Mouse (Mus musculus) gastrocnemius, adult 18-20 months (tissue): ENCODE measurements around the gene Dnajc13. TPM values are rescaled to one million over a fixed set of nuclear protein-coding genes. Genes with fewer than 3 reads are reported as not detected.

Source experiments
- DNase-seq: peaks from one replicate; pipeline ENCODE4 v3.0.0; 2021; ENCODE audit warnings: low spot score
- total RNA-seq, 2 experiments: library from RNA; stranded (reverse); gene quantifications; 2 replicates each; pipeline ENCODE4 v1.2.3; 2021

Gene Dnajc13
- total RNA-seq, 2 experiments from 2014 or later, result 29.0 to 31.3 TPM

DNA sequence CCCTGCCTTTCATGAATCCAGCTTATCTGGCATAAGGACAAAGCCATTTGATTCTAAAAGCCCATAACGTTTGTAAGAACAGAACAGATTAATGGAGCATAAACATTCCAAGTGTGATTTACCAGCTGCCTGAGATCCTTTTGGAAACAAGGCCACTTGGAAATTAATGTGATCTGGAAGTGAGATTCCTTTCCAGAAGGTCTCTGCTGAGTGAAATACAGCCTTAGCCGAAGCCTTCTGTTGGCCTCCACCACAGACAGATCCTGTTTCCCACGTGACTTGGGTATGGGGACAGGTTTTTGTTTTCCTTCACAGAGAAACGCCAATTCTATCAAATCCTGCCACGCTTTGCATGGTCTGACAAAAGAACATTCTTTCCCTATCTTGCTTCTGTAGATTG lies 139.1 kb downstream of the Dnajc13 start:
- DNase-seq, result no peak

DNA sequence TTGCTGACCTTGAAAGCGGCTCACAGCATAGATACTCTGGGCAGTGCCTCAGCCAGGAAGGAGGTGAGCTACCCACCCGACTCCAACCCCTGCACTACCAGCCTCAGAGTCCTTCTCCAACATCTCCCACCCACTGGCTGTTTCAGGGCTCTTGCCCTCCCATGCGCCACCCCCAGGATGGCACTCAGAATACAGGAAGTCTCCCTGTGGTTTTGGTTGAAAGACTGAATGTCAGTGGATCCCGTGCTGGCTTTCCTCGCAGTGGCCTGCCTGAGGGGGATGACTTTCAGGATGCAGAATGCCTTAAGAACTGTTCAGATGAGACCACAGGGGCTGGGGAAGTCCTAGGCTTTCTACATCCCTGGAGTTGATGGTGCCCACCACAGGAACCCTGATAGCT lies 139.6 kb downstream of the Dnajc13 start:
- no peak for DNase-seq

GRCm38 (mm10) chr9:104109151-104109550 lies 153.6 kb downstream of the Dnajc13 start:
- no peak for DNase-seq

- no peak for DNase-seq
These were observed 154.1 kb downstream of the Dnajc13 start for GRCm38 (mm10) chr9:104108571-104109143.

- no peak for DNase-seq
These were observed 155.2 kb downstream of the Dnajc13 start for GRCm38 (mm10) chr9:104107482-104107881.

GRCm38 (mm10) chr9:104106930-104107329 lies 155.8 kb downstream of the Dnajc13 start:
- DNase-seq, result no peak

DNA sequence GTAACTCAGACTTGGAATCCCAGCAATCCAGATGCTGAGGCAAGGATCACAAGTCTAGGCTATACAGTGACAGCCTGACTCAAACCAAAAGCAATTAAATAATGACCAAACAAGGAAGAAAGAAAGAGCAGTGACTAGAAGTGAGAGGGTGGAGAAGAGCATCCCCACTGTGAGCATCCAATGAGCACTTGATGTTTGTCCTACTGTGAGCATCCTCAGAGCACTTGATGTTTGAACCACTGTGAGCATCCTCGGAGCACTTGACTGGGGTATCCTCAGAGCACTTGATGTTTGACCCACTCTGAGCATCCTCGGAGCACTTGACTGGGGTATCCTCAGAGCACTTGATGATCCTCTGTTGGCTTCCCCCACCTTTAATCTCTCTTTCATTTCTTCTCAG lies 157.7 kb downstream of the Dnajc13 start:
- no peak for DNase-seq

GRCm38 (mm10) chr9:104102901-104103300 lies 159.8 kb downstream of the Dnajc13 start:
- no peak for DNase-seq

DNA sequence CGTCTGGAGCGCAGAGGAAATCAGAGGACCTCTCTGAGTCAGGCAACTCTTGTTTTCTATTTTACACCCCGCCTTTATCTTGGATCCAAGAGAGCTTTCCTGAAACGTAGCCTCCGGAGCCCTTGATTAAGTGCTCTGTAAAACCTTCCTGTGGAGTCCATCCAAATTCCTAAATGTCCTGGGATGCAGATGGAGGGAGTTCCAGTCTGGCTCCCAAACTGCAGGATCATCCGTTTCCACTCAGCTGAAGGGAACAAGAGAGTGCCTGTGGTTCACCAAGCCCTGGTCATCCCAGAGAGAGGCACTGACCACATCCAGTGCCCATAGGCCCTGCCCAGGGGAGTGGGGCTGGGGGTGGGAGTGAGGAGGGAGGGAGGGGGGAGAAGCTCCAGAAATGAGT lies 160.4 kb downstream of the Dnajc13 start:
- DNase-seq, result peak; percentile 17

DNA sequence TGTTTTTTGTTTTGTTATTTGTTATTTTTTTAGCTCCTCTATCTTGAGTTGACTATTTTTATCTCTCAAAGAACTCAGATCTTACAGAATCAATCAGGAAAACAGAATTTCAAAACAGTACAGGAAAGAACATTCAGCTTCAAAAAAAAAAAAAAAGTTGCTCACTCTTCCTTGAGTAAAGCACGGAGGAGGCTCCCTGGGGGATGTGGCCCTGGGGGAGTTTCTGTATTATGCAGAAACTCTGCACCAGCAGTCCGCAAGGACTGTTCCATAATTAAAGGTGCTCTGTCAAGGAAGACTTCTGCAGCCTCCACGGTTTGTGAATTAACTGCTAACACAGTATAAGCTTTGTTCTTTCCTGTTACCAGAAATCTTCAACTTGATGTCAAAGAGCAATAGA lies 161.3 kb downstream of the Dnajc13 start:
- no peak for DNase-seq

Other genes starting within 250 kb of the Dnajc13 start
- not detected for gene Gm28305, start 222.3 kb downstream of the Dnajc13 start, total RNA-seq
- gene Uba5, start 199.8 kb downstream of the Dnajc13 start, total RNA-seq, result 10 to 100 TPM; 10.2 to 12.8 TPM
- 10 to 100 TPM; 48.3 to 51.8 TPM for gene Acad11, start 199.6 kb downstream of the Dnajc13 start, total RNA-seq
- gene Ackr4, start 136.0 kb downstream of the Dnajc13 start, total RNA-seq, result under 1 TPM; 0.21 to 0.32 TPM
- under 1 TPM; 0.05 TPM for gene Acpp, start 74.8 kb upstream of the Dnajc13 start, total RNA-seq